ENCODE assay signal across 10 mouse cellular contexts in genomic region chr11:34236091-34236759, GRCm38 (mm10). TPM values are rescaled to one million over a fixed set of nuclear protein-coding genes. Genes with fewer than 3 reads are reported as not detected.
DNase-seq lines count a peak whose midpoint lies in the region; ATAC-seq and TF ChIP-seq lines count a peak whose summit lies in the region.
"Had no signal": no experiment of that assay in that cellular context is flagged by ENCODE, and none has a peak within 500 bp of the region (broad histone marks: within the 10 kb centered on the region; RNA-seq: fewer than 3 reads in every experiment).

No protein-coding gene starts in this region.

- no peaks in the 10 kb centered on the region for H3K27me3 ChIP-seq in limb, embryonic 12.5 days

- H3K27ac ChIP-seq in gastrocnemius, adult 2 months, result no peak overlapping the region
- no peak overlapping the region for H3K27ac ChIP-seq in limb, embryonic 12.5 days

- intact Hi-C loops in gastrocnemius, adult 2 months (cut with DNase I), result no loop called here
- intact Hi-C loops in heart, postnatal 25 days (cut with DNase I), result no loop called here

- WGBS in limb, embryonic 12.5 days, result 51% methylated on average over 5 of the region's 5 CpGs

- H3K4me2 ChIP-seq in limb, embryonic 12.5 days, result no peak overlapping the region

- H3K9ac ChIP-seq in limb, embryonic 12.5 days (replicated peaks), result no peak overlapping the region

- no peaks in the 10 kb centered on the region for H3K36me3 ChIP-seq in limb, embryonic 12.5 days

- H3K4me3 ChIP-seq in gastrocnemius, adult 2 months, result no peak overlapping the region
- no peak overlapping the region for H3K4me3 ChIP-seq in limb, embryonic 12.5 days (replicated peaks)

- no peaks in the 10 kb centered on the region for H3K4me1 ChIP-seq in limb, embryonic 12.5 days (replicated peaks)

- peak; percentile 78 for ATAC-seq in erythroblast, adult 5-6 weeks (replicated peaks; ENCODE audit: low FRiP score, poor library complexity, severe bottlenecking)
- ATAC-seq in limb, embryonic 12.5 days (ENCODE audit: insufficient number of reproducible peaks, insufficient read depth, low FRiP score, low TSS enrichment, low read depth), result 0 out of 2 replicates have a peak, but pooled peaks have one; percentile 15
- ATAC-seq: Patski had no signal

- TF ChIP-seq CTCF in gastrocnemius, adult 2 months (IDR thresholded peaks at IDR 0.05), result peak; percentile 47

- no peaks in the 10 kb centered on the region for H3K9me3 ChIP-seq in limb, embryonic 12.5 days

- no peak for DNase-seq in gastrocnemius, adult 2 months
- no peak for DNase-seq in gastrocnemius, adult 18-20 months (ENCODE audit: low spot score)
- peak; percentile 62 for DNase-seq in 416B (ENCODE audit: low read depth)
- DNase-seq in adrenal gland, adult 18-20 months (ENCODE audit: low spot score in 2 of 2), result peak; percentile 16 to 28
- peak; percentile 42 for DNase-seq in right cerebral cortex, postnatal 14 days
- no peak for DNase-seq in heart, postnatal 25 days (ENCODE audit: low spot score)

RNA-seq across cellular contexts. Expression of gene Foxi1, which starts 28.3 kb away (rescaled TPM):
- not detected for total RNA-seq in gastrocnemius, adult 2 months (2021)
- total RNA-seq in gastrocnemius, adult 18-20 months (2021), result not detected
- total RNA-seq in adrenal gland, adult 18-20 months (2021), result not detected
- total RNA-seq in erythroblast, adult 5-6 weeks (2015; ENCODE audit: low replicate concordance), result not detected in 2 replicates
- not detected in 2 replicates for total RNA-seq in erythroblast, adult 5-6 weeks (2017; ENCODE audit: low replicate concordance)
- not detected in 2 replicates for polyA plus RNA-seq in limb, embryonic 12.5 days (2016; fragmentation: Nextera tagmentation; extraction: Ambion mirVana)
- not detected for total RNA-seq in heart, postnatal 25 days (2021)
- polyA plus RNA-seq: heart, embryonic 14.5 days; Patski had no signal

Comparison
In these comparisons a context has a peak if more than half of its experiments do, and no peak if none do; other contexts are left out.
1. DNase-seq: peak in 416B (single experiment), adrenal gland, adult 18-20 months (2 of 2) and right cerebral cortex, postnatal 14 days (single experiment); none in gastrocnemius, adult 2 months (single experiment), gastrocnemius, adult 18-20 months (single experiment) and heart, postnatal 25 days (single experiment).